Mouse (Mus musculus) embryonic facial prominence, embryonic 11.5 days (tissue): Measurements from ENCODE around the gene Dip2b. TPM values are rescaled to one million over a fixed set of nuclear protein-coding genes. Genes with fewer than 3 reads are reported as not detected.

Source experiments
- ATAC-seq: fragments of 200-750 bp; cut with Nextera tagmentation; replicated peaks from 2 replicates; pipeline ENCODE4 v1.8.0; 2017; ENCODE audit warnings: low read depth; ENCODE audit not compliant: insufficient number of reproducible peaks, low FRiP score, low TSS enrichment
- DNase-seq: peaks from one replicate; pipeline ENCODE4 v3.0.0-alpha.2; 2015; ENCODE audit warnings: low spot score
- H3K27ac ChIP-seq: fragments of 300-500 bp; sonication (generic); replicated peaks from 2 replicates; pipeline ENCODE4 v1.5.1; 2014; ENCODE audit warnings: mild to moderate bottlenecking, low read depth, low read length, control low read depth
- H3K27me3 ChIP-seq: fragments of 300-500 bp; sonication (generic); 2 replicates; pipeline ENCODE4 v1.6.1; 2014; ENCODE audit warnings: mild to moderate bottlenecking, low read length, moderate library complexity, mixed read lengths; ENCODE audit not compliant: control insufficient read depth, insufficient read depth
- H3K36me3 ChIP-seq: fragments of 300-500 bp; sonication (generic); replicated peaks from 2 replicates; pipeline ENCODE4 v1.6.1; 2014; ENCODE audit warnings: low read depth, mild to moderate bottlenecking, low read length, moderate library complexity, mixed read lengths; ENCODE audit not compliant: control insufficient read depth, insufficient read depth
- H3K4me1 ChIP-seq: fragments of 300-500 bp; sonication (generic); 2 replicates; pipeline ENCODE4 v1.6.1; 2014; ENCODE audit warnings: low read length, mixed read lengths; ENCODE audit not compliant: control insufficient read depth, insufficient read depth
- H3K4me2 ChIP-seq: fragments of 300-500 bp; sonication (generic); 2 replicates; pipeline ENCODE4 v1.6.1; 2014; ENCODE audit warnings: low read depth, mild to moderate bottlenecking, control low read depth, low read length, moderate library complexity
- H3K4me3 ChIP-seq: fragments of 300-500 bp; sonication (generic); 2 replicates; pipeline ENCODE4 v1.5.1; 2014; ENCODE audit warnings: low read depth, low read length, control low read depth
- H3K9ac ChIP-seq: fragments of 300-500 bp; sonication (generic); replicated peaks from 2 replicates; pipeline ENCODE4 v1.6.1; 2014; ENCODE audit warnings: mild to moderate bottlenecking, control low read depth, low read length
- H3K9me3 ChIP-seq: fragments of 300-500 bp; sonication (generic); replicated peaks from 2 replicates; pipeline ENCODE4 v1.6.1; 2016; ENCODE audit warnings: mild to moderate bottlenecking, low read length, inconsistent platforms, mixed read lengths; ENCODE audit not compliant: control insufficient read depth
- WGBS: fragments of 180-500 bp; shearing (Covaris S2); extraction: QIAGEN DNeasy Blood & Tissue Kit; methylation state at CpG from one replicate; pipeline ENCODE4 v1.1.7; 2014; 5-methylcytosine and 5-hydroxymethylcytosine counted together
- polyA plus RNA-seq: library from polyadenylated mRNA; unstranded; fragments of >200 nt; fragmentation: Nextera tagmentation; extraction: Ambion mirVana; gene quantifications from 2 replicates; pipeline ENCODE4 v1.2.1, GENCODE M21; 2014

Dip2b gene
- polyA plus RNA-seq, 1 experiment from 2014 or later: 15.4 TPM

DNA sequence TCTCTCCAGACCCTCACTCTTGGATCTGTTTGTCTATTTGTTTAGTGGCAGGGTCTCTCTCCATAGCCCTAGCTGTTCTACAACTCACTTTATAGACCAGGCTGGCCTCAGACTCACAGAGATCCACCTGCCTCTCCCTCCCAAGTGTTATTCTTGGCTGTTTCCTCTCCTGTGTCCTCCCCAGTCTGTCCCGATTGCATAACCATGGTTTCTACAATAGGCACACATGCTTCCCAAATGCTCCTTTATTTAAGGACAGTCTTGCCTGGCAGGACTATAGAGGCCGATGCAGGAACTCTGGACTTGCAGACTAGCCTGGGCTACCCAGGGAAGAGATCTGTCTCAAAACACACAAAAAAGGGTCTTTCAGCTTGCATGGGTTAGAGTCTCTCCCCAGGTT lies 174.9 kb downstream of the Dip2b start:
- H3K4me3 ChIP-seq: no peak overlapping the region
- no peak overlapping the region for H3K27ac ChIP-seq
- no peaks in the 10 kb centered on the region for H3K4me1 ChIP-seq
- H3K9ac ChIP-seq: no peak overlapping the region
- peaks cover 13% of the 10 kb centered on the region for H3K36me3 ChIP-seq
- no peak for DNase-seq
- no peak overlapping the region for H3K4me2 ChIP-seq
- H3K9me3 ChIP-seq: no peaks in the 10 kb centered on the region
- no peaks in the 10 kb centered on the region for H3K27me3 ChIP-seq
- 91% methylated on average over 2 of the region's 2 CpGs for WGBS
- no peak for ATAC-seq

DNA sequence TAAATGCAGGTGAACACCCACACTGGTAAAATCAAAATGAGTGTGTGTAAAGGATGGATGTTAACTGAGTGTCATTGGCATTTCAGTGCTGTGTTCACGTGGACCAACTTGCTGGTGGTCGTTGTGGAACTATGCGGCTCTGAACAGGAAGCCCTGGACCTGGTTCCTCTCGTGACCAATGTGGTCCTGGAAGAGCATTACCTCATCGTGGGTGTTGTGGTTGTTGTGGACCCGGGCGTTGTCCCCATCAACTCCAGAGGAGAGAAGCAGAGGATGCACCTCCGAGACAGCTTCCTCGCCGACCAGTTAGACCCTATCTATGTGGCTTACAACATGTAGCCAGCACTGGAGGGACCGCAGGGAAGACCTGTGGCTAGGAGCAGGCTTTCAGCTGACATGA lies 176.6 kb downstream of the Dip2b start:
- Histone ChIP-seq H3K27ac (no peak overlapping the region), H3K4me3 (no peak overlapping the region), H3K27me3 (no peaks in the 10 kb centered on the region), H3K4me2 (no peak overlapping the region), H3K4me1 (no peaks in the 10 kb centered on the region), H3K9me3 (no peaks in the 10 kb centered on the region), H3K36me3 (peaks cover 7% of the 10 kb centered on the region), H3K9ac (no peak overlapping the region)
- WGBS: 93% methylated on average over 11 of the region's 11 CpGs
- ATAC-seq (no peak), DNase-seq (no peak)

DNA sequence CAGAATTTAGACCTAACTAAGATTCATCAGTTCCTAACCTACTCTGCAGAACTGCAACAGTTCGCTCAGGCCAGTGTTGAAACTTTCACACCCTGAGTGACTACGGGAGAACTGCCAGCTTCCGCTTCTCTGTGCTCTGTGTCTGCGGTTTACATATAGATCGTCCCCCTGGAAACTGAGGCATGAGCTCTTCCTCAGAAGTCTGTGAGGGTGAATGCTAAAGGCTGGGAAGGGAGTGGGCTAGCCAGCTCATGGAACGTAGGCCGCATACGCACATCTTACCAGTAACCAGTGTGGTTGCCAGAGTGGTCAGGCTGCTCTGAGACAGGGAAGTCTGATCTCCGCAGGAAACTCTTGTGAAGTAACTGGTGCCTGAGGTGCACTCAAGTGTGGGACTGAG lies 177.7 kb downstream of the Dip2b start:
- no peak overlapping the region for H3K9ac ChIP-seq
- no peak overlapping the region for H3K4me2 ChIP-seq
- DNase-seq (no peak), ATAC-seq (no peak)
- H3K36me3 ChIP-seq: peaks cover 3% of the 10 kb centered on the region
- 93% methylated on average over 9 of the region's 9 CpGs for WGBS
- no peak overlapping the region for H3K4me3 ChIP-seq
- H3K27me3 ChIP-seq: no peaks in the 10 kb centered on the region
- H3K4me1 ChIP-seq: no peaks in the 10 kb centered on the region
- H3K9me3 ChIP-seq: no peaks in the 10 kb centered on the region
- no peak overlapping the region for H3K27ac ChIP-seq

GRCm38 (mm10) chr15:100218018-100218417 lies 179.6 kb downstream of the Dip2b start:
- ATAC-seq: no peak
- H3K27me3 ChIP-seq: no peaks in the 10 kb centered on the region
- WGBS: 94% methylated on average over 3 of the region's 3 CpGs

DNA sequence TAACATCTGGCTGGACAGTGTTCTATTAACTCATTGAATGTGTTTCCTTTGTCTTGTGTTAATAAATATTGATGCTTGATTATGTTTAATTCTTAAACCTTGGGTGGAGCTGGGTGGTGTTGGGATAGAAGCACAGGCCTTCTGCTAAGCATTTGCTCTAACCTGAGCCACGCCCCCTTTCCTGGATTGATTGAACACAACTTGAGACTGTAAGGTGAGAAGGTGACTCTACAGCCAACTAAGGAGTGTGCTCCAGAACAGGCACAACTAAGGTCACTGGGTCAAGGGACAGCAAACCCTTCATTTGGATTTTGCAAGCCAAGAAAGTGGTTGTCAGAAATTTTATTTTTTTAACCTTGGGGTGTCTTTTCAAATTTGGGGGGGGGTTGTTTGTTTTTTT lies 180.9 kb downstream of the Dip2b start:
- no peaks in the 10 kb centered on the region for H3K4me1 ChIP-seq
- no peak overlapping the region for H3K4me2 ChIP-seq
- H3K4me3 ChIP-seq: no peak overlapping the region
- 74% methylated on average over 1 of the region's 1 CpGs for WGBS
- no peak for ATAC-seq
- no peak overlapping the region for H3K27ac ChIP-seq
- peak; percentile 25 for DNase-seq
- no peak overlapping the region for H3K9ac ChIP-seq
- no peaks in the 10 kb centered on the region for H3K27me3 ChIP-seq
- no peaks in the 10 kb centered on the region for H3K9me3 ChIP-seq
- H3K36me3 ChIP-seq: no peaks in the 10 kb centered on the region

More at GRCm38 (mm10) chr15:100218018-100218417, 179.6 kb downstream of the Dip2b start:
- DNase-seq: no peak
- Histone ChIP-seq H3K36me3 (no peaks in the 10 kb centered on the region), H3K9ac (no peak overlapping the region), H3K4me1 (no peaks in the 10 kb centered on the region), H3K9me3 (no peaks in the 10 kb centered on the region), H3K4me2 (no peak overlapping the region), H3K4me3 (no peak overlapping the region), H3K27ac (no peak overlapping the region)

DNA sequence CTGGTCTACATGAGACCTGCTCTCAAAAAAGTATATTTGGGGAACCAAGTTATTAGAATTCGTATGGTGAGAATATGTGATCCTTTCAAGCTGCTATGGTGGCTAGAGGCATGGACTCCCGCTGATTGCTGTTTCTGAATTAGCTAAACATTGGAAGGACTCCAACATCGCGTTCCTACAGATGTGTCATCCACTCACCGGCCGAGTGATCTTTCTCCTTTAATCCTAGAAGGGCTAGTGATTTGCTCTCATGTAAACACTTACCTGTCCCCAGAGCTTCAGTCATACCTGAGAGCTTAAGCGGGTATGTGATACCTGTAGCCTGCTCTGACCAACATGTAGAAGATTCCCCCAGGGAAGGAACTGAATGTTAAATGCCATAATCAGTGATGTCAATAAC lies 182.5 kb downstream of the Dip2b start:
- H3K4me3 ChIP-seq: no peak overlapping the region
- no peaks in the 10 kb centered on the region for H3K4me1 ChIP-seq
- H3K9me3 ChIP-seq: no peaks in the 10 kb centered on the region
- no peak overlapping the region for H3K27ac ChIP-seq
- 90% methylated on average over 7 of the region's 7 CpGs for WGBS
- no peaks in the 10 kb centered on the region for H3K27me3 ChIP-seq
- no peak overlapping the region for H3K4me2 ChIP-seq
- DNase-seq: no peak
- no peak overlapping the region for H3K9ac ChIP-seq
- no peaks in the 10 kb centered on the region for H3K36me3 ChIP-seq
- no peak for ATAC-seq

DNA sequence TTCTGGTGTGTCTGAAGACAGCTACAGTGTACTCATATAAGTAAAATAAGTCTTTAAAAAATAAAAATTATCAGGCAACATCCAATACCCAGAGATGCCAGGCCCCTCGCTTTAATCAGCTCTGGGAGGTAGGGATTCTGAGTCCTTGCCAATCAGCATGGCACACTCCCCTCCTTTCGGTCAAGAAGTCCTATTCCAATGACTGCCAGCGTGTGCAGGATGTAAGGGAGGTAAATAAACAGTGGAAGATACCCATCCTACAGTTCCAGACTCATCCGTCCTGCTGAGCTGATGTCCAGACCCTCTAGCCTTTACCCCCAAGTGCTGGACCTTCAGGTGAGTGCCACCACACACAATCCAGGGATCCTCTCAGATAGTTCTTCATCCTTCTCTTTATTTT lies 186.9 kb downstream of the Dip2b start:
- Histone ChIP-seq H3K4me2 (no peak overlapping the region), H3K4me1 (no peaks in the 10 kb centered on the region), H3K9ac (no peak overlapping the region), H3K27ac (no peak overlapping the region), H3K9me3 (no peaks in the 10 kb centered on the region), H3K36me3 (no peaks in the 10 kb centered on the region), H3K4me3 (no peak overlapping the region), H3K27me3 (no peaks in the 10 kb centered on the region)
- DNase-seq: no peak
- WGBS: 96% methylated on average over 4 of the region's 4 CpGs
- ATAC-seq: no peak

DNA sequence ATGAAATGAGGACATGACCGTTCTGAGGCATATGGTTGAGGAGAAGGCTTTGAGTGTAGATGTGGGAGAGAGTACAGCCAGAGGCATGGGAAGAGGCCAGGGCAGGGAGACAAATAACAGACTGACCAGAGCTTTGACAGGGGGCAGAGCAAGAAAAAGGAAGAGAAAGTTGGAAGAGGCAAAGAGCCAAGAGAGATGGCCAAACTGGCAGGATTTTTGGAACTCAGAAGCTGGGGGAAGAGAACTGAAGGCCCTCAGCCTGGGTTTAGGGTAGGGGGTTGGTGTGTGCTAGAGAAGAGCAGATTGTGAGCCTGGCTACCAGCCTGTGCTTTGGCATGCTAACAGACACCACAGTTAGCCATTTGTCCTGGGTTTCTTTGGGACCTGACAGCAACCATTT lies 187.4 kb downstream of the Dip2b start:
- no peak for DNase-seq
- Histone ChIP-seq H3K9me3 (no peaks in the 10 kb centered on the region), H3K27ac (no peak overlapping the region), H3K4me2 (no peak overlapping the region), H3K4me3 (no peak overlapping the region), H3K4me1 (no peaks in the 10 kb centered on the region), H3K36me3 (no peaks in the 10 kb centered on the region), H3K9ac (no peak overlapping the region), H3K27me3 (no peaks in the 10 kb centered on the region)
- WGBS: 93% methylated on average over 1 of the region's 1 CpGs
- no peak for ATAC-seq
